Mouse (Mus musculus) heart, embryonic 11.5 days (tissue): Measurements from ENCODE around the gene Map1lc3b. TPM values are rescaled to one million over a fixed set of nuclear protein-coding genes. Genes with fewer than 3 reads are reported as not detected.

Experiments
- ATAC-seq: fragments of 200-750 bp; cut with Nextera tagmentation; replicated peaks from 2 replicates; pipeline ENCODE4 v1.8.0; 2017; ENCODE audit warnings: moderate library complexity; ENCODE audit not compliant: insufficient number of reproducible peaks, low FRiP score, low TSS enrichment
- H3K27ac ChIP-seq: fragments of 300-500 bp; sonication (generic); 2 replicates; pipeline ENCODE4 v1.5.1; 2014; ENCODE audit warnings: mild to moderate bottlenecking, low read depth, low read length
- H3K27me3 ChIP-seq: fragments of 300-500 bp; sonication (generic); 2 replicates; pipeline ENCODE4 v1.6.1; 2014; ENCODE audit warnings: mild to moderate bottlenecking, low read length, mixed read lengths; ENCODE audit not compliant: control insufficient read depth, insufficient read depth
- H3K36me3 ChIP-seq: fragments of 300-500 bp; sonication (generic); 2 replicates; pipeline ENCODE4 v1.6.1; 2014; ENCODE audit warnings: mild to moderate bottlenecking, low read length, moderate library complexity, mixed read lengths; ENCODE audit not compliant: control insufficient read depth, insufficient read depth
- H3K4me1 ChIP-seq: fragments of 300-500 bp; sonication (generic); 2 replicates; pipeline ENCODE4 v1.6.1; 2014; ENCODE audit warnings: low read length; ENCODE audit not compliant: control insufficient read depth, insufficient read depth
- H3K4me2 ChIP-seq: fragments of 300-500 bp; sonication (generic); 2 replicates; pipeline ENCODE4 v1.6.1; 2014; ENCODE audit warnings: mild to moderate bottlenecking, moderate library complexity
- H3K4me3 ChIP-seq: fragments of 300-500 bp; sonication (generic); 2 replicates; pipeline ENCODE4 v1.5.1; 2014; ENCODE audit warnings: low read depth, low read length
- H3K9ac ChIP-seq: fragments of 300-500 bp; sonication (generic); 2 replicates; pipeline ENCODE4 v1.6.1; 2014; ENCODE audit warnings: mild to moderate bottlenecking, low read depth, low read length, moderate library complexity
- H3K9me3 ChIP-seq: fragments of 300-500 bp; sonication (generic); replicated peaks from 2 replicates; pipeline ENCODE4 v1.6.1; 2016; ENCODE audit warnings: low read length; ENCODE audit not compliant: control insufficient read depth
- WGBS: fragments of 180-500 bp; shearing (Covaris S2); extraction: QIAGEN DNeasy Blood & Tissue Kit; methylation state at CpG from one replicate; pipeline ENCODE4 v1.1.7; 2014; ENCODE audit not compliant: insufficient replicate concordance; 5-methylcytosine and 5-hydroxymethylcytosine counted together
- polyA plus RNA-seq: library from polyadenylated mRNA; unstranded; fragments of >200 nt; fragmentation: Nextera tagmentation; extraction: Ambion mirVana; gene quantifications from 2 replicates; pipeline ENCODE4 v1.2.1, GENCODE M21; 2014

The Map1lc3b gene
- polyA plus RNA-seq, 1 experiment from 2014 or later = 186 TPM

DNA sequence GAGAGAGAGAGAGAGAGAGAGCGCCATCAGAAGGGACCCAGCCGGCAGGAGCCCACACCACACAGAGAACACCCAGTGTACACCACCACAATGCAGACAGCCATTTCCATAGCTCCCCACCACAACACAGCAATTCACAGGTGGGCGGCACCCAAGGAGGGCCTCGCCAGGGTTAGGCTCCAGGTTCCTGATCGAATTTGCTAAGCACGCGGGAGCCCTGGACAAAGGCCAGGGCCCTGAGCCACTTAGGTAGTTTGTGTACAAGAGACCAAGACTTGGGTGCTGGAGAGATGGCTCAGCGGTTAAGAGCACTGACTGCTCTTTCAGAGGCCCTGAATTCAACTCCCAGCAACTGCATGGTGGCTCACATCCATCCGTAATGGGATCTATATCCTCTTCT lies 37.7 kb upstream of the Map1lc3b start:
- Histone ChIP-seq H3K4me1 (peaks cover 8% of the 10 kb centered on the region; the same call in 1 of the 2 replicates), H3K4me2 (no peak overlapping the region), H3K9ac (no peak overlapping the region), H3K9me3 (no peaks in the 10 kb centered on the region), H3K27ac (no peak overlapping the region), H3K4me3 (no peak overlapping the region), H3K27me3 (no peaks in the 10 kb centered on the region), H3K36me3 (peaks cover 18% of the 10 kb centered on the region; the same call in 1 of the 2 replicates)
- WGBS = 86% methylated on average over 9 of the region's 9 CpGs
- ATAC-seq = no peak

DNA sequence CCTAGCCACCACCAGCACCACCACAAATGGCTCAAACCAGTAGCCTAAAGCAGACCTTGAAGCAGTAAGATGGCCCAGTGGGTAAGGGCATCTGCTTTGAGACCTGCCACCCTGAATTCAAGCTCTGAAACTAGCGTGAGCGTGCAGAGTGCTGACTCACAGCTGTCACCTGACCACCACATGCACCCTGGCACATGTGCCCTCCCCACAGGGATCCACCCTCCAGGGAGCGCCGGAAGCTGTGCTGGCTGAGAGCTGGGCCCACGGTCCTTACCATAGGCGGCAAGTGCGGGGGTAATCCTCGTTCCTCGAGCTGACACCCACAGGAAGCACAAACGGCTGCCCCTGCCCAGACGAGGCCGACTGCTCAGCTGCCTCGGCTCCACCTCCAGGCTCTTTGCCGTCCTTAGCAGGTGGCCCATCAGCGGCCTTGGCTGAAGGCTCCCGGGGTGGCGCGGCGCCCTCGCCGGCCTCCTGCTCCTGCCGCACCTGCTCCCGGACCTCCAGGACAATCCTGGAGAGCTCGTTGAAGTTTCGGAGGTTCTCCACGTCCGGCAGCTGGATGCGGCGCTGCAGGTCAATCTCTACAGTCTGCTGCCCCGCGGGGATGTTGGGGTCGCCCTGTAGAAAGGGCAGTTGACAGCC lies 36.2 kb upstream of the Map1lc3b start:
- Histone ChIP-seq H3K4me1 (peaks cover 8% of the 10 kb centered on the region; the same call in 1 of the 2 replicates), H3K4me2 (no peak overlapping the region), H3K27ac (no peak overlapping the region), H3K9ac (no peak overlapping the region), H3K36me3 (peaks cover 18% of the 10 kb centered on the region; the same call in 1 of the 2 replicates), H3K9me3 (no peaks in the 10 kb centered on the region), H3K27me3 (no peaks in the 10 kb centered on the region), H3K4me3 (no peak overlapping the region)
- no peak for ATAC-seq
- 93% methylated on average over 32 of the region's 32 CpGs for WGBS

DNA sequence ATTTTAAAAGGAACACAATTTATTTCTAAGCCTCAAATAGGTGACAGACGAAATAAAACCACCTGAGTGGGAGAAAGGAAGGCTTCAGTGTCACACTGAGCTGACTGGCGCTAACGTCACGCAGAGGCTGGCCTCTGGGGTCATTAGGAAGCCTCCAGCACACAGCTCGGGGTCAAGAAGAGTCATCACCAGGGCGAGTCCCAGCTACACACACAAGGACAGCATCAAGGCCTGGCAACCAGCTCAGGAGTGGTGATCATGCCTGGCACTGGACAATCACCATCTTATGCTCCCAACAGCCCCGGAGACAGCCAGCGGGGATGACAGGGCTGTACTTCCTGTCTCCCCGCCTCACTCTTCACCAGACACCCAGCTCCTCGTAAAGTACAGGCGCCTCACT lies 32.4 kb upstream of the Map1lc3b start:
- Histone ChIP-seq H3K9ac (no peak overlapping the region), H3K4me1 (peaks cover 7% of the 10 kb centered on the region), H3K27ac (no peak overlapping the region), H3K4me2 (no peak overlapping the region), H3K36me3 (peaks cover 14% of the 10 kb centered on the region; the same call in 1 of the 2 replicates), H3K4me3 (no peak overlapping the region), H3K27me3 (no peaks in the 10 kb centered on the region), H3K9me3 (no peaks in the 10 kb centered on the region)
- 82% methylated on average over 11 of the region's 11 CpGs for WGBS
- no peak for ATAC-seq

DNA sequence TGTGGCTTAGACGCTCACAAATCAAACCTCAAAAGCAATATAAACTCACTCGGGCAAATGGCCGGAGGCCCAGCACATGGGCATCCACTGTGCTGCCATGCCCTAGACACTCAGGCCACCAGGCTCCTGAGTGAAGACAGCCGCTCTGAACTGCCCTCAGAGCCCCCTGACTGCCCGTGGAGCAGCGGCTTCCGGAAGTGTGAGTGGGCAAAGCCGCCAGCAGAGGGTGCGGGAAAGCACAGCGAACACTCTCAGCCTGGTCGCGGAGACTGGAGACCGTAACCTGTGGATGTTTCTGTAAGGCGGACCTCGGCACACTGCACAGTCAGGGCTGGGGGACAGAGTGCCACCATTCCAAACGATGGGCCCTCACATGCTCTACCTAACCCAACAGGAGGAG lies 31.6 kb upstream of the Map1lc3b start:
- H3K4me1 ChIP-seq = peaks cover 15% of the 10 kb centered on the region
- no peak overlapping the region for H3K4me2 ChIP-seq
- H3K4me3 ChIP-seq = no peak overlapping the region
- 85% methylated on average over 16 of the region's 16 CpGs for WGBS
- no peaks in the 10 kb centered on the region for H3K9me3 ChIP-seq
- peaks cover 10% of the 10 kb centered on the region; the same call in 1 of the 2 replicates for H3K36me3 ChIP-seq
- H3K9ac ChIP-seq = no peak overlapping the region
- no peak for ATAC-seq
- H3K27ac ChIP-seq = no peak overlapping the region
- H3K27me3 ChIP-seq = no peaks in the 10 kb centered on the region

DNA sequence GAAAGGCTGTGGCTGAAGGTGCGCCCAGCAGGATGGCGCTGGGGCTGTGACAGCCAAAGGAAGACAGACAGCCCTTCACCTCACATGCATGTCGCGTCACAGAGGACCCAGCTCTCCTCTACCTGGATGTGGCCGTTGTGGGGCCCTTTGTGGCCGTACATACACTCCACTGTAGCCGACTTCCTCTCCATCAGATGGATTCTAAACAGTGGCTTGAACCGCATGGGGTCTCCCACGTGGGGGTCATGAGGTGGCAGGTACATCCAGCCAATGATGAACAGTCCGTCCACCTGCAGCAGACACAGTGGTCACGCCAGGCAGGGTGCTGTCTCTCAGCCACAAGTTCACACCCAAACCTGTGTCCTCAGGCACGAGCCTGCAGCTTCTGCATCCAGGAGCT lies 30.4 kb upstream of the Map1lc3b start:
- no peaks in the 10 kb centered on the region for H3K9me3 ChIP-seq
- H3K4me1 ChIP-seq = peaks cover 15% of the 10 kb centered on the region
- ATAC-seq = no peak
- 88% methylated on average over 12 of the region's 12 CpGs for WGBS
- H3K27me3 ChIP-seq = no peaks in the 10 kb centered on the region
- no peak overlapping the region for H3K4me3 ChIP-seq
- no peak overlapping the region for H3K4me2 ChIP-seq
- peaks cover 3% of the 10 kb centered on the region; the same call in 1 of the 2 replicates for H3K36me3 ChIP-seq
- H3K27ac ChIP-seq = no peak overlapping the region
- H3K9ac ChIP-seq = no peak overlapping the region

DNA sequence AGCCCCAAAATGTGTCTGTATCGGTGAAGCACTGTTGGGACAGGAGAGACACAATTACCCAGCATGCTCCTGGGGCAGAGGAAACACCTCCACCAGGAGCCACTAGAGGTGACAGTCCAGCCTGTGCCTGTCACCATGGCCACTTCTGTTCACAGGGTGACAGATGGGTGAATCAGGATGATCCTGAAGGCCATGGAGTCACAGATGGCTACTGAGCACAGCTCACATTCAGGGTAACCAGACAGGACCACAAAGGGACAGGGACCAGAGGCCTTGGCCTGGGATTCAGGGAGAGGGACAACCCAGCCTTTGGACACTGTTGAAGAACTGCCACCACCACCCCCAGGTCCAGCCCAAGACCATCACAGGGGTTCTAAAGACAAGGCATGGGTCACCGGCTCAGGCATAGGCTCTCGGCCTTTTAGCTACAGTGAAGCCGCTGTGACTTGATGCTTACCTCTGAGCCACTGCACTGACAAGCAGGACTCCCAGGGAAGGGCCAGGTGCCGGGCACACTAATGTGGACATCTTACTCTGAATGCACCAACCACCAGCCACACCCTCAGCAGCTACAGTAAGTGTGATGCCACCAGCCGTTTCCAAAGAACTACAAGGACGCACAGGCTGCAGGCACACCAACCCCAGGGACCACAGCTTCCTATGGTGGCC lies 29.6 kb upstream of the Map1lc3b start:
- ATAC-seq = no peak
- H3K27ac ChIP-seq = no peak overlapping the region
- no peaks in the 10 kb centered on the region for H3K9me3 ChIP-seq
- no peak overlapping the region for H3K4me3 ChIP-seq
- 89% methylated on average over 7 of the region's 7 CpGs for WGBS
- peaks cover 5% of the 10 kb centered on the region for H3K36me3 ChIP-seq
- no peak overlapping the region for H3K4me2 ChIP-seq
- H3K9ac ChIP-seq = no peak overlapping the region
- peaks cover 15% of the 10 kb centered on the region for H3K4me1 ChIP-seq
- no peaks in the 10 kb centered on the region for H3K27me3 ChIP-seq

DNA sequence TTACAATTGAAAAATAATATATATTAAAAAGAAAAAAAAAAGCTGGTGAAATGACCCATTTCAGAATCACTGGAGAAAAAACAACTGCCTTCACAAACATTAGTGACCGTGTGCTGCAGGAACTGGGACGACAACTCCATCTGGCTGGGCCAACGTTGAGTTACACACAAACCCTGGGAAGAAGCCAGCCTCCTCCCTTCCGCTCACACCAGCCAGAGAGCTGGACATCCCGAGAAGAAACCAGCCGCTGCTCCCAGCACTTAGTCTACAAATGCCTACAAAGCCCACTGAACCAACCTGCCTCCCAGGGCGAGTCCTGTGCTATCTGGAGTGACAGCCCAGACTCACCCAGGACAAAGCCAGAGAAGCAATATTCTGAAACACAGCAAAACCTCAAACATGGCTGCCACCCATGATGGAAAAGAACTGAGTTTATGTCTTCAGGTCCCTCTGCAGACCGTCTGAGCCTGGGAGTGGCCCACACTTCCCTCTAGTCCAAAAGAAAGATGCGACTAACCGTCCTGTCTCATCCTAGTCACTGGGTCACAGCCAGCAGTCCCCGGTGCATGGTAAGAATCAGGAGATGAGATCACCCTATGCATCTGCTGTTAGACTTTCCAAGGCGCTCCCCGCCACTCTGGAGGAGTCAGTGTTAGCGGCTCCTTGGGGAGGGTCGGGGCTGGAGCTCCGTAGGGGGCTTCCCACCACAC lies 28.4 kb upstream of the Map1lc3b start:
- 82% methylated on average over 16 of the region's 16 CpGs for WGBS
- no peak overlapping the region for H3K27ac ChIP-seq
- H3K4me3 ChIP-seq = no peak overlapping the region
- no peaks in the 10 kb centered on the region for H3K27me3 ChIP-seq
- no peak for ATAC-seq
- no peak overlapping the region for H3K4me2 ChIP-seq
- H3K9me3 ChIP-seq = no peaks in the 10 kb centered on the region
- H3K9ac ChIP-seq = no peak overlapping the region
- H3K36me3 ChIP-seq = peaks cover 2% of the 10 kb centered on the region
- H3K4me1 ChIP-seq = peaks cover 15% of the 10 kb centered on the region

DNA sequence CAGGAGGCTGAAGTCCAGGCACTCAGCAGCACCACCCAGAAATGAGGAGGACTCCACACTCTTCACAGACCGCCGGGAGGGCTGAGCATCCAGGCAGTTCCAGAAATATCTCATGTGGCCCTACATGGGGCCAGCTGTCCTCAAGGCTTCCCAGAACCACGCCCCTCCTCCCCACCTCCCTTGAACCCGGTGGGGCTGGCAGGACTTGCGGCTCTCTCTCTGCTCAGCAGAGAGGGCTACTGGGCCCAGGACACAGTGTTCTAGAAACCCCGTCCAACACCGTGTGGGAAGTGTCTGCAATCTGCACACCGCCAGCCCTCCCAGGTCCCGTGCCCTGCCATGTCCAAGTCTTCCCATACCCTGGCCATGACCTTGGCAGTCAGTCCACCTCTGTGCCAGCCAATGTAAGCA lies 27.2 kb upstream of the Map1lc3b start:
- Histone ChIP-seq H3K27ac (peak overlapping the region; percentile 25), H3K4me1 (peaks cover 15% of the 10 kb centered on the region), H3K9ac (peak overlapping the region; percentile 54; the same call in 1 of the 2 replicates), H3K36me3 (peaks cover 2% of the 10 kb centered on the region), H3K4me3 (no peak overlapping the region), H3K27me3 (no peaks in the 10 kb centered on the region), H3K4me2 (no peak overlapping the region; the same call in 1 of the 2 replicates), H3K9me3 (no peaks in the 10 kb centered on the region)
- 51% methylated on average over 9 of the region's 9 CpGs for WGBS
- no peak for ATAC-seq
